In genomic region chr5:115192828-115193195, GRCm38 (mm10) we compare ENCODE assay signal across 8 mouse cellular contexts. TPM values are rescaled to one million over a fixed set of nuclear protein-coding genes. Genes with fewer than 3 reads are reported as not detected.
DNase-seq lines count a peak whose midpoint lies in the region; ATAC-seq and TF ChIP-seq lines count a peak whose summit lies in the region.
"Had no signal": no experiment of that assay in that cellular context is flagged by ENCODE, and none has a peak within 500 bp of the region (broad histone marks: within the 10 kb centered on the region; RNA-seq: fewer than 3 reads in every experiment).

No protein-coding gene starts in this region.

- no peak for TF ChIP-seq POLR2A in olfactory bulb, adult 2 months (IDR thresholded peaks at IDR 0.05; ENCODE audit: insufficient read depth, low read depth, low read length)

- H3K27ac ChIP-seq in layer of hippocampus, adult 2 months, result peak overlapping the region; percentile 86; the same call in 1 of the 2 replicates
- H3K27ac ChIP-seq in forebrain, embryonic 11.5 days (ENCODE audit: low read depth, low read length), result no peak overlapping the region
- no peak overlapping the region for H3K27ac ChIP-seq in intestine, postnatal 0 days (ENCODE audit: low read depth, low read length)
- H3K27ac ChIP-seq in olfactory bulb, adult 2 months (ENCODE audit: insufficient read depth, low read depth, low read length), result no peak overlapping the region

- DNase-seq in layer of hippocampus, adult 2 months (ENCODE audit: low spot score in 2 of 2), result no peak
- DNase-seq in layer of hippocampus, postnatal 14 days (ENCODE audit: low spot score in 2 of 2), result no peak
- DNase-seq in forebrain, embryonic 11.5 days (ENCODE audit: low spot score), result no peak
- no peak for DNase-seq in layer of hippocampus, adult 8-10 months (ENCODE audit: low spot score in 2 of 2)
- DNase-seq in cerebellum, postnatal 36 days, result no peak

- H3K36me3 ChIP-seq in forebrain, embryonic 11.5 days (ENCODE audit: control insufficient read depth, insufficient read depth, low read length), result no peaks in the 10 kb centered on the region
- H3K36me3 ChIP-seq in intestine, postnatal 0 days (ENCODE audit: control insufficient read depth, insufficient read depth), result no peaks in the 10 kb centered on the region

- H3K27me3 ChIP-seq in forebrain, embryonic 11.5 days (ENCODE audit: control insufficient read depth, insufficient read depth, low read length), result peaks cover 53% of the 10 kb centered on the region
- peaks cover 59% of the 10 kb centered on the region for H3K27me3 ChIP-seq in intestine, postnatal 0 days (replicated peaks; ENCODE audit: control insufficient read depth, insufficient read depth, low read length)

- no peak for TF ChIP-seq CTCF in layer of hippocampus, adult 2 months (conservative IDR thresholded peaks at IDR 0.05)
- TF ChIP-seq CTCF in intestine, postnatal 0 days (IDR thresholded peaks at IDR 0.05; ENCODE audit: low read depth), result no peak
- TF ChIP-seq CTCF in olfactory bulb, adult 2 months (IDR thresholded peaks at IDR 0.05; ENCODE audit: insufficient read depth, low read depth, low read length), result no peak

- no peak for ATAC-seq in forebrain, embryonic 11.5 days (replicated peaks; ENCODE audit: low FRiP score)
- no peak for ATAC-seq in intestine, postnatal 0 days

- peak overlapping the region; percentile 65 for H3K4me3 ChIP-seq in layer of hippocampus, adult 2 months
- H3K4me3 ChIP-seq in forebrain, embryonic 11.5 days (ENCODE audit: low read depth, low read length), result peak overlapping the region; percentile 64
- peak overlapping the region; percentile 56 for H3K4me3 ChIP-seq in intestine, postnatal 0 days (ENCODE audit: low read depth, low read length)
- H3K4me3 ChIP-seq in olfactory bulb, adult 2 months (ENCODE audit: insufficient read depth, low read depth, low read length), result peak overlapping the region; percentile 73
- H3K4me3 ChIP-seq: erythroblast, embryonic 14.5 days had no signal

- H3K4me2 ChIP-seq in forebrain, embryonic 11.5 days (ENCODE audit: low read depth, low read length, severe bottlenecking), result peak overlapping the region; percentile 100
- H3K4me2 ChIP-seq in intestine, postnatal 0 days (replicated peaks; ENCODE audit: low read depth), result peak overlapping the region; percentile 99

- H3K9me3 ChIP-seq in forebrain, embryonic 11.5 days (ENCODE audit: control insufficient read depth, low read length), result no peaks in the 10 kb centered on the region
- H3K9me3 ChIP-seq in intestine, postnatal 0 days (ENCODE audit: control insufficient read depth), result no peaks in the 10 kb centered on the region

- 8% methylated on average over 7 of the region's 7 CpGs for whole genome bisulfite sequencing in forebrain, embryonic 11.5 days
- 15% methylated on average over 7 of the region's 7 CpGs for WGBS in intestine, postnatal 0 days
- 30% methylated on average over 7 of the region's 7 CpGs for WGBS in olfactory bulb, adult 2 months

- peak overlapping the region; percentile 63; the same call in 1 of the 2 replicates for H3K9ac ChIP-seq in forebrain, embryonic 11.5 days (ENCODE audit: low read length)
- no peak overlapping the region for H3K9ac ChIP-seq in intestine, postnatal 0 days (ENCODE audit: low read depth, low read length)

- peaks cover 15% of the 10 kb centered on the region for H3K4me1 ChIP-seq in forebrain, embryonic 11.5 days (replicated peaks; ENCODE audit: control insufficient read depth, insufficient read depth, low read length)
- H3K4me1 ChIP-seq in intestine, postnatal 0 days (replicated peaks; ENCODE audit: control insufficient read depth, insufficient read depth, low read length), result peaks cover 5% of the 10 kb centered on the region
- peaks cover 20% of the 10 kb centered on the region for H3K4me1 ChIP-seq in olfactory bulb, adult 2 months (ENCODE audit: control insufficient read depth, insufficient read depth, low read length)

RNA-seq across cellular contexts. Expression of gene Cabp1, which starts 1.4 kb away (rescaled TPM):
- 100 to 1,000 TPM; 124 to 129 TPM for total RNA-seq in layer of hippocampus, adult 2 months (2021)
- total RNA-seq in layer of hippocampus, postnatal 14 days (2021), result 100 to 1,000 TPM; 107 to 115 TPM
- polyA plus RNA-seq in forebrain, embryonic 11.5 days (2014; fragmentation: Nextera tagmentation; extraction: Ambion mirVana), result 1.2 and 1.5 TPM in 2 replicates
- polyA plus RNA-seq in intestine, postnatal 0 days (2015; fragmentation: Nextera tagmentation; extraction: Ambion mirVana), result 0.57 and 0.90 TPM in 2 replicates
- not detected in 2 replicates for polyA plus RNA-seq in olfactory bulb, adult 2 months (2012; ENCODE audit: insufficient read depth, insufficient read length, low replicate concordance, missing spikeins)
- total RNA-seq in layer of hippocampus, adult 8-10 months (2022), result 100 to 1,000 TPM; 109 to 118 (median 114) TPM
- polyA plus RNA-seq: erythroblast, embryonic 14.5 days had no signal

RNA-seq across cellular contexts. Expression of gene Mlec, which starts 34.8 kb away (rescaled TPM):
- total RNA-seq in layer of hippocampus, adult 2 months (2021), result 10 to 100 TPM; 75.7 to 84.7 TPM
- total RNA-seq in layer of hippocampus, postnatal 14 days (2021), result 10 to 100 TPM; 78.9 to 87.5 TPM
- polyA plus RNA-seq in forebrain, embryonic 11.5 days (2014; fragmentation: Nextera tagmentation; extraction: Ambion mirVana), result 56.3 and 56.4 TPM in 2 replicates
- 56.7 and 59.7 TPM in 2 replicates for polyA plus RNA-seq in intestine, postnatal 0 days (2015; fragmentation: Nextera tagmentation; extraction: Ambion mirVana)
- polyA plus RNA-seq in olfactory bulb, adult 2 months (2012; ENCODE audit: insufficient read depth, insufficient read length, low replicate concordance, missing spikeins), result 76.8 TPM in 1 of 2 replicates, not detected in the other
- 100 to 1,000 TPM in 1 of 4 experiments, 10 to 100 TPM in 3; 80.4 to 100 (median 89.0) TPM for total RNA-seq in layer of hippocampus, adult 8-10 months (2022)

RNA-seq across cellular contexts. Expression of gene Pop5, which starts 42.8 kb away (rescaled TPM):
- total RNA-seq in layer of hippocampus, adult 2 months (2021), result 100 to 1,000 TPM; 103 to 104 TPM
- 10 to 100 TPM; 68.7 to 72.8 TPM for total RNA-seq in layer of hippocampus, postnatal 14 days (2021)
- polyA plus RNA-seq in forebrain, embryonic 11.5 days (2014; fragmentation: Nextera tagmentation; extraction: Ambion mirVana), result 98.4 and 105 TPM in 2 replicates
- polyA plus RNA-seq in intestine, postnatal 0 days (2015; fragmentation: Nextera tagmentation; extraction: Ambion mirVana), result 75.7 and 77.1 TPM in 2 replicates
- polyA plus RNA-seq in olfactory bulb, adult 2 months (2012; ENCODE audit: insufficient read depth, insufficient read length, low replicate concordance, missing spikeins), result not detected in 2 replicates
- total RNA-seq in layer of hippocampus, adult 8-10 months (2022), result 100 to 1,000 TPM in 2 of 4 experiments, 10 to 100 TPM in 2; 89.0 to 104 (median 99.1) TPM

RNA-seq across cellular contexts. Expression of gene Unc119b, which starts 58.0 kb away (rescaled TPM):
- 10 to 100 TPM; 25.9 to 28.0 TPM for total RNA-seq in layer of hippocampus, adult 2 months (2021)
- total RNA-seq in layer of hippocampus, postnatal 14 days (2021), result 10 to 100 TPM; 31.1 to 32.2 TPM
- polyA plus RNA-seq in forebrain, embryonic 11.5 days (2014; fragmentation: Nextera tagmentation; extraction: Ambion mirVana), result 81.2 and 83.3 TPM in 2 replicates
- polyA plus RNA-seq in intestine, postnatal 0 days (2015; fragmentation: Nextera tagmentation; extraction: Ambion mirVana), result 10.1 and 12.2 TPM in 2 replicates
- not detected in 2 replicates for polyA plus RNA-seq in olfactory bulb, adult 2 months (2012; ENCODE audit: insufficient read depth, insufficient read length, low replicate concordance, missing spikeins)
- 10 to 100 TPM; 26.9 to 29.3 (median 27.6) TPM for total RNA-seq in layer of hippocampus, adult 8-10 months (2022)
